Mouse (Mus musculus) embryo, embryonic 10.5 days (tissue): ENCODE results near the gene Haus6.
"Not testable (repeated sequence)": the region's sequence is repeated elsewhere in the genome, so short reads cannot be mapped to it uniquely, and the experiment has no call there.

Experiments
- DNase-seq: peaks from one replicate; pipeline ENCODE4 v3.0.0-alpha.2; 2015; ENCODE audit warnings: low spot score

Gene Haus6

GRCm38 (mm10) chr4:86611524-86612288 lies at the start of gene Haus6:
Gene Haus6, minus strand, starts transcription at chr4:86612055.
- DNase-seq: peak; percentile 98

- DNase-seq: no peak
Measured at GRCm38 (mm10) chr4:86657176-86657575, 45.3 kb upstream of the Haus6 start.

- not testable (repeated sequence) for DNase-seq
Measured at GRCm38 (mm10) chr4:86656410-86656809, 44.6 kb upstream of the Haus6 start.

GRCm38 (mm10) chr4:86651686-86652384 lies 40.0 kb upstream of the Haus6 start:
- peak; percentile 36 for DNase-seq

GRCm38 (mm10) chr4:86648394-86648793 lies 36.5 kb upstream of the Haus6 start:
- not testable (repeated sequence) for DNase-seq

- not testable (repeated sequence) for DNase-seq
Measured at GRCm38 (mm10) chr4:86637561-86637960, 25.7 kb upstream of the Haus6 start.

GRCm38 (mm10) chr4:86634873-86635272 lies 23.0 kb upstream of the Haus6 start:
- not testable (repeated sequence) for DNase-seq

- not testable (repeated sequence) for DNase-seq
Measured at GRCm38 (mm10) chr4:86634312-86634711, 22.5 kb upstream of the Haus6 start.

- DNase-seq: not testable (repeated sequence)
Measured at GRCm38 (mm10) chr4:86632556-86632955, 20.7 kb upstream of the Haus6 start.

- DNase-seq: peak; percentile 69
Measured at GRCm38 (mm10) chr4:86631831-86632230, 20.0 kb upstream of the Haus6 start.

GRCm38 (mm10) chr4:86626496-86626895 lies 14.6 kb upstream of the Haus6 start:
- not testable (repeated sequence) for DNase-seq

GRCm38 (mm10) chr4:86625463-86625862 lies 13.6 kb upstream of the Haus6 start:
- no peak for DNase-seq

- DNase-seq: not testable (repeated sequence)
Measured at GRCm38 (mm10) chr4:86622532-86622931, 10.7 kb upstream of the Haus6 start.

- no peak for DNase-seq
Measured at GRCm38 (mm10) chr4:86622116-86622515, 10.3 kb upstream of the Haus6 start.

GRCm38 (mm10) chr4:86620506-86620905 lies 8.7 kb upstream of the Haus6 start:
- no peak for DNase-seq

GRCm38 (mm10) chr4:86612289-86612620 lies 400 bp upstream of the Haus6 start:
- no peak for DNase-seq

- no peak for DNase-seq
Measured at GRCm38 (mm10) chr4:86591304-86591703, 20.6 kb downstream of the Haus6 start.

GRCm38 (mm10) chr4:86588236-86588635 lies 23.6 kb downstream of the Haus6 start:
- DNase-seq: no peak

- no peak for DNase-seq
Measured at GRCm38 (mm10) chr4:86580591-86580990, 31.3 kb downstream of the Haus6 start.

GRCm38 (mm10) chr4:86580056-86580455 lies 31.8 kb downstream of the Haus6 start:
- no peak for DNase-seq

GRCm38 (mm10) chr4:86576630-86577225 lies 35.1 kb downstream of the Haus6 start:
- no peak for DNase-seq

- DNase-seq: peak; percentile 62
Measured at GRCm38 (mm10) chr4:86576120-86576541, 35.7 kb downstream of the Haus6 start.
